Mouse (Mus musculus) embryonic fibroblast, embryonic 13.5 days (primary cell): ENCODE data around the gene Mrc2.

Experiments
- CTCF ChIP-seq: IDR thresholded peaks from 2 replicates; pipeline ENCODE4 v1.5.1; 2011; ENCODE audit warnings: mild to moderate bottlenecking, control low read depth, low read length, moderate library complexity, borderline replicate concordance; ENCODE audit not compliant: insufficient read depth
- POLR2A ChIP-seq: IDR thresholded peaks from 2 replicates; pipeline ENCODE4 v1.6.1; 2011; ENCODE audit warnings: low read depth, mild to moderate bottlenecking, control low read depth, low read length, moderate library complexity

DNA sequence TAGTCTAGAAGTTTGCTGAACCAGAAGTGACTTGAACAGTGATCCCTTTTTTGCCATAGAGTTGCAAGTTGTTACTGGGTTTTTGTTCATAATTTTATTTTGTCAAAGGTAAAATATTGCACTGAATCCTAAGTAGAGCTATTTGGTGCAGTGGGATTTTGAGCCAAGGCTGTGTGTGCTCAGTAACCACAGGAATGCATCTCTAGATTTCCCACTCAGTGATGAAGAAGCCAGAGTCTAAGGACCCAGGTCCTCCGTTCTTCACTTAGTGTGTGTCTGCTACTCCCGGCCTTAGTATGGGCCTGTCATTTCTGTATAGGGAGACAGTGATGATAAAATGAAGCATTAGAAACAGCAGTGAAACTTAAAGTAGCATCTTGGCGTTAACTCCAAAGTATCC lies 27.5 kb upstream of the Mrc2 start:
- TF ChIP-seq POLR2A = no peak
- TF ChIP-seq CTCF = no peak
